Comparison of ENCODE assay signal across 8 mouse cellular contexts in the genomic region with DNA sequence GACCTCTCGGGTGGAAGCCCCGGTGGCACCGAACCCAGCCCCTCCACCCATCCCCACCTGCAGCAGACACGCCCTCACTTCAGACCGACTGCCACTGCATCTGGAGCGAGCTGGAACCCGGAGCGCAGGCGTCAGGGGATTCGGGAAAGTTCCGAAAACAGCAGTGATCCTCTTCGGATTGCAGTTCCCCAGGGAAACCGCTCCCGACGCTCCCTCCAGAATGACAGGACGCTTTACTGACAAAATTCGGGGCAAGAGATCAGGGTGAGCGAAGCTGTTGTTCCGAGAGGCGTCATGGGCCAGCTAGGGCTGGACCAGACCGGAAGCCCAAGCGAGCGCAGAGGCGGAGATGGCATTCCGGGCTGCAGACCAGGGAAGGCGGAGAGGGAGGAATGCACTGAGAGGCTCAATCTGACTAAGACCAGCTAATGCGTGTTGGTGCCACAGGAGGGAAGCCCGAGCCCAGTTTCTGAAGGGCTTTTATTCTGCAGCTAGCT. TPM values are rescaled to one million over a fixed set of nuclear protein-coding genes. Genes with fewer than 3 reads are reported as not detected.
A peak's percentile ranks its signal among the peaks of the same experiment; 100 is the strongest.
DNase-seq lines count a peak whose midpoint lies in the region; ATAC-seq and TF ChIP-seq lines count a peak whose summit lies in the region.

Gene Cpeb1, minus strand, starts transcription at position 311 of the 497 bp plus-strand sequence.

- under 1% methylated on average over 28 of the region's 28 CpGs for WGBS in forebrain, embryonic 16.5 days
- under 1% methylated on average over 28 of the region's 28 CpGs for WGBS in lung, embryonic 14.5 days

- H3K36me3 ChIP-seq in ES-E14 (ENCODE audit: control insufficient read depth, insufficient read depth, low read length, poor library complexity, severe bottlenecking), result no peaks in the 10 kb centered on the region
- H3K36me3 ChIP-seq in forebrain, embryonic 16.5 days (ENCODE audit: control insufficient read depth, insufficient read depth), result no peaks in the 10 kb centered on the region
- no peaks in the 10 kb centered on the region for H3K36me3 ChIP-seq in lung, embryonic 14.5 days (ENCODE audit: insufficient read depth)

- no peak within 1 kb of the TSS for H3K27ac ChIP-seq in ES-E14 (ENCODE audit: insufficient read depth, low read depth, low read length, poor library complexity, severe bottlenecking)
- no peak within 1 kb of the TSS for H3K27ac ChIP-seq in forebrain, embryonic 16.5 days (ENCODE audit: low read length)
- no peak within 1 kb of the TSS for H3K27ac ChIP-seq in lung, embryonic 14.5 days (ENCODE audit: low read depth)

- TF ChIP-seq CTCF in lung, embryonic 14.5 days (IDR thresholded peaks at IDR 0.05; ENCODE audit: low read depth), result peak; percentile 33

- peaks cover 61% of the 10 kb centered on the region for H3K27me3 ChIP-seq in forebrain, embryonic 16.5 days (replicated peaks; ENCODE audit: control insufficient read depth, insufficient read depth, low read length)
- H3K27me3 ChIP-seq in lung, embryonic 14.5 days (ENCODE audit: insufficient read depth, low read length), result peaks cover 70% of the 10 kb centered on the region

- H3K9me3 ChIP-seq in ES-E14 (ENCODE audit: control insufficient read depth, insufficient read depth, low read depth, low read length), result no peaks in the 10 kb centered on the region
- H3K9me3 ChIP-seq in forebrain, embryonic 16.5 days (ENCODE audit: control insufficient read depth, low read length), result no peaks in the 10 kb centered on the region
- H3K9me3 ChIP-seq in lung, embryonic 14.5 days (ENCODE audit: low read depth, low read length), result no peaks in the 10 kb centered on the region

- intact Hi-C loops in heart, postnatal 36 days (cut with DNase I), result loop anchor here (5.0 kb wide), 2 partner anchors 107 to 287 kb away; no protein-coding TSS in a partner anchor

- peak within 1 kb of the TSS; percentile 57; the same call in 1 of the 2 replicates for H3K9ac ChIP-seq in ES-E14 (ENCODE audit: insufficient read depth, low read depth, low read length, poor library complexity, severe bottlenecking)
- peak within 1 kb of the TSS; percentile 48 for H3K9ac ChIP-seq in forebrain, embryonic 16.5 days (replicated peaks; ENCODE audit: low read depth, low read length)
- H3K9ac ChIP-seq in lung, embryonic 14.5 days, result peak within 1 kb of the TSS; percentile 13; the same call in 1 of the 2 replicates

- H3K4me1 ChIP-seq in ES-E14 (ENCODE audit: control insufficient read depth in 2 of 2, insufficient read depth in 2 of 2, low read length in 2 of 2, poor library complexity in 1 of 2), result peaks cover 0 to 8% of the 10 kb centered on the region in 2 experiments; a peak in 2 of 4 replicates
- H3K4me1 ChIP-seq in forebrain, embryonic 16.5 days (replicated peaks; ENCODE audit: control insufficient read depth, insufficient read depth, low read length), result peaks cover 26% of the 10 kb centered on the region
- no peaks in the 10 kb centered on the region for H3K4me1 ChIP-seq in lung, embryonic 14.5 days (ENCODE audit: insufficient read depth)

- no peak for DNase-seq in ES-E14 (ENCODE audit: low read depth, low spot score)
- peak; percentile 26 for DNase-seq in cerebellum, adult 11 months
- peak; percentile 67 to 73 for DNase-seq in heart, postnatal 36 days
- DNase-seq in layer of hippocampus, adult 8-10 months (ENCODE audit: low spot score in 2 of 2), result peak; percentile 72
- peak; percentile 77 for DNase-seq in lung, embryonic 14.5 days
- peak; percentile 75 for DNase-seq in retina, postnatal 1 day
- DNase-seq in spleen, postnatal 36 days (ENCODE audit: low spot score in 2 of 2), result no peak

- peak within 1 kb of the TSS; percentile 93 for H3K4me2 ChIP-seq in forebrain, embryonic 16.5 days (ENCODE audit: low read length)
- H3K4me2 ChIP-seq in lung, embryonic 14.5 days, result peak within 1 kb of the TSS; percentile 80

- peak; percentile 55 for ATAC-seq in forebrain, embryonic 16.5 days
- ATAC-seq in lung, embryonic 14.5 days (ENCODE audit: insufficient read depth), result peak; percentile 77; the same call in 1 of the 2 replicates

- H3K4me3 ChIP-seq in ES-E14 (ENCODE audit: insufficient read depth in 1 of 2, low read depth in 1 of 2, low read length in 2 of 2, poor library complexity in 1 of 2, severe bottlenecking in 1 of 2), result peak within 1 kb of the TSS; percentile 64 to 79
- H3K4me3 ChIP-seq in forebrain, embryonic 16.5 days (replicated peaks; ENCODE audit: low read length), result peak within 1 kb of the TSS; percentile 63
- H3K4me3 ChIP-seq in lung, embryonic 14.5 days (ENCODE audit: low read depth, low read length), result peak within 1 kb of the TSS; percentile 49

- in situ Hi-C loops in ES-E14 (cut with MboI; ENCODE audit: low sequenced_read_pairs in 2 of 2, unreplicated experiment in 2 of 2), result no loop called here

TF ChIP-seq in ES-E14, 5 proteins besides CTCF, POLR2A, EP300 and RAD21:
- no peak for TF ChIP-seq ZNF384 (IDR thresholded peaks at IDR 0.05; ENCODE audit: low read depth, low read length)
- TF ChIP-seq HCFC1 (IDR thresholded peaks at IDR 0.05; ENCODE audit: borderline replicate concordance, insufficient read depth, low read length), result no peak
- TF ChIP-seq ZC3H11A (IDR thresholded peaks at IDR 0.05; ENCODE audit: borderline replicate concordance, low read depth, low read length), result peak; percentile 6; the same call in 1 of the 2 replicates
- no peak for TF ChIP-seq CHD2 (IDR thresholded peaks at IDR 0.05; ENCODE audit: low read depth, low read length)
- no peak for TF ChIP-seq MAFK (IDR thresholded peaks at IDR 0.05; ENCODE audit: insufficient read depth, low read depth, low read length)

RNA-seq across cellular contexts. Expression of gene Cpeb1, which starts in this region (rescaled TPM):
- total RNA-seq in ES-E14 (2012; rRNA removed), result 2.3 and 5.8 TPM in 2 replicates
- polyA plus RNA-seq in forebrain, embryonic 16.5 days (2015; fragmentation: Nextera tagmentation; extraction: Ambion mirVana), result 2.1 and 2.9 TPM in 2 replicates
- total RNA-seq in heart, postnatal 36 days (2021), result 10 to 100 TPM; 11.4 to 15.8 TPM
- total RNA-seq in layer of hippocampus, adult 8-10 months (2022), result 100 to 1,000 TPM; 106 to 143 (median 140) TPM
- 0.36 and 0.62 TPM in 2 replicates for polyA plus RNA-seq in lung, embryonic 14.5 days (2014; fragmentation: Nextera tagmentation; extraction: Ambion mirVana)

Comparison
In these comparisons a context has a peak if more than half of its experiments do, and no peak if none do; other contexts are left out.
1. RNA of gene Cpeb1 (total RNA-seq): 106 to 143 TPM in layer of hippocampus, adult 8-10 months; 11.4 to 15.8 TPM in heart, postnatal 36 days and 2.3 to 5.8 TPM in ES-E14; every median in the first group is over 4 times any median in the second.
2. Peak in DNase-seq, ATAC-seq, H3K4me3 ChIP-seq, H3K9ac ChIP-seq and H3K4me2 ChIP-seq in lung, embryonic 14.5 days; RNA of the gene not detected or under 1 TPM.
3. DNase-seq: peak in cerebellum, adult 11 months (single experiment), heart, postnatal 36 days (2 of 2), layer of hippocampus, adult 8-10 months (2 of 2) and retina, postnatal 1 day (single experiment); none in ES-E14 (single experiment) and spleen, postnatal 36 days (0 of 2).
4. Peak in every context shown above with its lines, with median percentiles within 50 percentile points of each other: H3K4me3 ChIP-seq and H3K9ac ChIP-seq.